22 mouse cellular contexts compared by ENCODE assay signal in the genomic region with DNA sequence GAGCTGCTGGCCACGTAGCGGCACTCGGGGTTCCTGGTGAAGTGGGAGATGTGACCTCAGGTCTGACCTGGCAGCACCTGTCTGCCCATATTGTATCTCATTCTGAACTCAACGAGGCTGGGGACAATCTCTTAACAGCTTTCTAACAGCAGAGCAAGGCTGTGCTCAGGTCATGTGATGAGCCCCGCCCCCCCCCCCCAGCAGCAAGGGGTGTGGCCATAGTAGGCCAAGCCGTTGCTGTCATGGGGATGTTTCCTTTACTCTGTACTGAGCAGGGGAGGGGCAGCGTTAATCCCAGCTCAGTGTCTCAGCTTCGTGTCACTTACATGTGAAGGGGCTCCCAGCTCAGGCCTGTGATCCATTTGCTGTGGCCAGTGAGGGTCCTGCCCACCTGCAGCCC. TPM values are rescaled to one million over a fixed set of nuclear protein-coding genes. Genes with fewer than 3 reads are reported as not detected.
DNase-seq lines count a peak whose midpoint lies in the region; ATAC-seq lines count a peak whose summit lies in the region.
"Had no signal": no experiment of that assay in that cellular context is flagged by ENCODE, and none has a peak within 500 bp of the region (broad histone marks: within the 10 kb centered on the region; RNA-seq: fewer than 3 reads in every experiment).

No protein-coding gene starts in this region.

- H3K27me3 ChIP-seq in liver, embryonic 12.5 days (replicated peaks): 0 out of 2 replicates have a peak, but pooled peaks cover under 1% of the 10 kb centered on the region
- no peaks in the 10 kb centered on the region for H3K27me3 ChIP-seq in midbrain, embryonic 11.5 days (ENCODE audit: control insufficient read depth, insufficient read depth, low read length)
- H3K27me3 ChIP-seq: forebrain, embryonic 13.5 days; heart, embryonic 12.5 days had no signal

- peak; percentile 28 for DNase-seq in CD4-positive helper T cell, adult 2 months (ENCODE audit: low read depth, low spot score)
- DNase-seq in R1 (ENCODE audit: low read depth, low spot score): peak; percentile 26
- no peak for DNase-seq in left cerebral cortex, postnatal 36 days (ENCODE audit: low spot score in 2 of 2)
- no peak for DNase-seq in right cerebral cortex, adult 2 months (ENCODE audit: low spot score in 2 of 2)
- no peak for DNase-seq in midbrain, embryonic 11.5 days (ENCODE audit: low spot score, missing footprints)
- DNase-seq: adrenal gland, adult 2 months; adrenal gland, postnatal 36 days; cerebellum, adult 2 months; cerebellum, postnatal 10 days; forebrain, postnatal 0 days; gastrocnemius, postnatal 14 days had no signal

- H3K27ac ChIP-seq in liver, embryonic 12.5 days: no peak overlapping the region
- H3K27ac ChIP-seq in midbrain, embryonic 11.5 days (ENCODE audit: low read depth, low read length): no peak overlapping the region
- H3K27ac ChIP-seq: embryonic facial prominence, embryonic 10.5 days; forebrain, embryonic 13.5 days; hindbrain, embryonic 10.5 days; hindbrain, embryonic 14.5 days had no signal

- H3K9ac ChIP-seq in liver, embryonic 12.5 days: no peak overlapping the region
- H3K9ac ChIP-seq in midbrain, embryonic 11.5 days (ENCODE audit: low read length): no peak overlapping the region
- H3K9ac ChIP-seq: forebrain, embryonic 13.5 days; forebrain, postnatal 0 days; heart, embryonic 12.5 days; hindbrain, embryonic 14.5 days had no signal

- WGBS in liver, embryonic 12.5 days (ENCODE audit: insufficient replicate concordance): 49% methylated on average over 7 of the region's 8 CpGs
- 67% methylated on average over 8 of the region's 8 CpGs for WGBS in midbrain, embryonic 11.5 days

- H3K4me1 ChIP-seq in liver, embryonic 12.5 days: peaks cover 37% of the 10 kb centered on the region
- peaks cover 6% of the 10 kb centered on the region for H3K4me1 ChIP-seq in midbrain, embryonic 11.5 days (ENCODE audit: control insufficient read depth, insufficient read depth, low read length)

- ATAC-seq in liver, embryonic 12.5 days: peak; percentile 47; the same call in 1 of the 2 replicates
- ATAC-seq in megakaryocyte progenitor cell, adult 5-6 weeks (replicated peaks; ENCODE audit: poor library complexity): 0 out of 2 replicates have a peak, but pooled peaks have one; percentile 17
- ATAC-seq in midbrain, embryonic 11.5 days (ENCODE audit: low FRiP score): no peak
- ATAC-seq: forebrain, embryonic 13.5 days; forebrain, postnatal 0 days had no signal

- H3K4me2 ChIP-seq in liver, embryonic 12.5 days: no peak overlapping the region
- H3K4me2 ChIP-seq in midbrain, embryonic 11.5 days: no peak overlapping the region
- H3K4me2 ChIP-seq: forebrain, embryonic 13.5 days; heart, embryonic 12.5 days; hindbrain, embryonic 14.5 days had no signal

- intact Hi-C loops in left cerebral cortex, postnatal 36 days (cut with DNase I): no loop called here

- H3K36me3 ChIP-seq in liver, embryonic 12.5 days: peaks cover 71% of the 10 kb centered on the region
- H3K36me3 ChIP-seq in midbrain, embryonic 11.5 days (ENCODE audit: control insufficient read depth, insufficient read depth, low read length): peaks cover 26% of the 10 kb centered on the region; the same call in 1 of the 2 replicates

- H3K4me3 ChIP-seq in liver, embryonic 12.5 days: no peak overlapping the region
- no peak overlapping the region for H3K4me3 ChIP-seq in midbrain, embryonic 11.5 days (ENCODE audit: low read depth, low read length)
- H3K4me3 ChIP-seq: embryonic facial prominence, embryonic 10.5 days; forebrain, embryonic 13.5 days; heart, embryonic 12.5 days; hindbrain, embryonic 10.5 days had no signal

- no peaks in the 10 kb centered on the region for H3K9me3 ChIP-seq in liver, embryonic 12.5 days (replicated peaks)
- no peaks in the 10 kb centered on the region for H3K9me3 ChIP-seq in midbrain, embryonic 11.5 days (ENCODE audit: control insufficient read depth, low read length)
- H3K9me3 ChIP-seq: embryonic facial prominence, embryonic 10.5 days; forebrain, embryonic 13.5 days; G1E; heart, embryonic 12.5 days; hindbrain, embryonic 10.5 days had no signal

RNA-seq across cellular contexts. Expression of gene Nle1, which starts 3.3 kb away (rescaled TPM):
- polyA plus RNA-seq in liver, embryonic 12.5 days (2016; fragmentation: Nextera tagmentation; extraction: Ambion mirVana): 30.6 and 30.7 TPM in 2 replicates
- 21.1 and 27.4 TPM in 2 replicates for total RNA-seq in megakaryocyte progenitor cell, adult 5-6 weeks (2015)
- 20.3 and 27.2 TPM in 2 replicates for total RNA-seq in megakaryocyte progenitor cell, adult 5-6 weeks (2017)
- 10 to 100 TPM; 30.6 to 44.8 TPM for total RNA-seq in left cerebral cortex, postnatal 36 days (2021)
- 22.9 and 23.7 TPM in 2 replicates for polyA plus RNA-seq in midbrain, embryonic 11.5 days (2014; fragmentation: Nextera tagmentation; extraction: Ambion mirVana)

RNA-seq across cellular contexts. Expression of gene Unc45b, which starts 5.4 kb away (rescaled TPM):
- 1.1 and 1.4 TPM in 2 replicates for polyA plus RNA-seq in liver, embryonic 12.5 days (2016; fragmentation: Nextera tagmentation; extraction: Ambion mirVana)
- total RNA-seq in megakaryocyte progenitor cell, adult 5-6 weeks (2015): 0.05 and 0.07 TPM in 2 replicates
- total RNA-seq in megakaryocyte progenitor cell, adult 5-6 weeks (2017): not detected in 2 replicates
- 1 to 10 TPM; 1.2 to 2.3 TPM for total RNA-seq in left cerebral cortex, postnatal 36 days (2021)
- polyA plus RNA-seq in midbrain, embryonic 11.5 days (2014; fragmentation: Nextera tagmentation; extraction: Ambion mirVana): 0.10 and 0.21 TPM in 2 replicates

RNA-seq across cellular contexts. Expression of gene Fndc8, which starts 13.0 kb away (rescaled TPM):
- 0.08 and 0.19 TPM in 2 replicates for polyA plus RNA-seq in liver, embryonic 12.5 days (2016; fragmentation: Nextera tagmentation; extraction: Ambion mirVana)
- not detected in 2 replicates for total RNA-seq in megakaryocyte progenitor cell, adult 5-6 weeks (2015)
- total RNA-seq in megakaryocyte progenitor cell, adult 5-6 weeks (2017): not detected in 2 replicates
- total RNA-seq in left cerebral cortex, postnatal 36 days (2021): not detected
- polyA plus RNA-seq in midbrain, embryonic 11.5 days (2014; fragmentation: Nextera tagmentation; extraction: Ambion mirVana): 0.19 and 0.30 TPM in 2 replicates
- total RNA-seq: adrenal gland, postnatal 36 days; forebrain, postnatal 0 days; gastrocnemius, adult 18-20 months; gastrocnemius, postnatal 14 days; heart, adult 8-10 months; heart, postnatal 25 days had no signal
- polyA plus RNA-seq: cerebellum, adult 2 months; G1E had no signal

RNA-seq across cellular contexts. Expression of gene Rad51d, which starts 14.5 kb away (rescaled TPM):
- 8.6 and 10.0 TPM in 2 replicates for polyA plus RNA-seq in liver, embryonic 12.5 days (2016; fragmentation: Nextera tagmentation; extraction: Ambion mirVana)
- 14.7 and 15.6 TPM in 2 replicates for total RNA-seq in megakaryocyte progenitor cell, adult 5-6 weeks (2015)
- 9.8 and 10.6 TPM in 2 replicates for total RNA-seq in megakaryocyte progenitor cell, adult 5-6 weeks (2017)
- 10 to 100 TPM; 18.0 to 21.0 TPM for total RNA-seq in left cerebral cortex, postnatal 36 days (2021)
- polyA plus RNA-seq in midbrain, embryonic 11.5 days (2014; fragmentation: Nextera tagmentation; extraction: Ambion mirVana): 13.7 and 17.4 TPM in 2 replicates

RNA-seq across cellular contexts. Expression of gene Rffl, which starts 33.9 kb away (rescaled TPM):
- 28.1 and 28.8 TPM in 2 replicates for polyA plus RNA-seq in liver, embryonic 12.5 days (2016; fragmentation: Nextera tagmentation; extraction: Ambion mirVana)
- total RNA-seq in megakaryocyte progenitor cell, adult 5-6 weeks (2015): 26.3 and 27.5 TPM in 2 replicates
- 18.3 and 18.9 TPM in 2 replicates for total RNA-seq in megakaryocyte progenitor cell, adult 5-6 weeks (2017)
- 10 to 100 TPM in 1 of 2 experiments, 1 to 10 TPM in 1; 9.2 to 10.3 TPM for total RNA-seq in left cerebral cortex, postnatal 36 days (2021)
- polyA plus RNA-seq in midbrain, embryonic 11.5 days (2014; fragmentation: Nextera tagmentation; extraction: Ambion mirVana): 8.9 and 9.2 TPM in 2 replicates

Comparison
In these comparisons a context has a peak if more than half of its experiments do, and no peak if none do; other contexts are left out.
1. DNase-seq: peak in CD4-positive helper T cell, adult 2 months (single experiment) and R1 (single experiment); none in left cerebral cortex, postnatal 36 days (0 of 2), right cerebral cortex, adult 2 months (0 of 2) and midbrain, embryonic 11.5 days (single experiment).